Mouse (Mus musculus) cerebellum, adult 2 months (tissue): ENCODE data around the gene Palm.

Experiments used
- CTCF ChIP-seq: fragments of 200-500 bp; IDR thresholded peaks from 2 replicates; pipeline ENCODE4 v1.5.1; 2011; ENCODE audit warnings: low read depth, mild to moderate bottlenecking, control low read depth, low read length, moderate library complexity, borderline replicate concordance; ENCODE audit not compliant: insufficient read depth
- POLR2A ChIP-seq: fragments of 200-500 bp; IDR thresholded peaks from 2 replicates; pipeline ENCODE4 v1.6.1; 2011; ENCODE audit warnings: low read length, control low read depth, borderline replicate concordance; ENCODE audit not compliant: insufficient read depth

DNA sequence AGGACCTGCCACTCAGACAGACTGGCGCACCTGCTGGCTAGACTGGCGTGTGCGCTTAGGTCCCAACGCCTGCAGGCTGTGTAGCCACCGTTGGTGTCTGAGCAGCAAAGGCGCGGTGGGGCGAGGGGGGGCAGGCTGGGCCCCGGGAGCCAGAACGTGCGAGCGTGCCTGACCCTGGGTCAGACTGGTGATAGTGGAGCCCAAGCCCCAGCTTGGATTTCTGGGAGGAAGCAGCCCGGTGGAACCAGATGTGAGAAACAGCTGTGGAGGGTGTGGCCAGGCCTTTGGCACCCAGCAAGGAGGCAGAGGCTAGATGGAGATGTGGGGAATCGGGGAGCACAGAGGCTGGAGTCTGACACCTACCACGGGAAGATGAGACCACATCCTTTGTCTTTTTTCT is 4.0 kb downstream of the Palm start:
- TF ChIP-seq CTCF: no peak
- no peak for TF ChIP-seq POLR2A
